Mouse (Mus musculus) adrenal gland, postnatal 25 days (tissue): ENCODE measurements around the gene Pard3. TPM values are rescaled to one million over a fixed set of nuclear protein-coding genes. Genes with fewer than 3 reads are reported as not detected.
"Not testable (repeated sequence)": the region's sequence is repeated elsewhere in the genome, so short reads cannot be mapped to it uniquely, and the experiment has no call there.

Experiments
- DNase-seq: peaks from one replicate; pipeline ENCODE4 v3.0.0; 2021; ENCODE audit warnings: mixed read lengths
- total RNA-seq: library from RNA; stranded (reverse); gene quantifications from 2 replicates; pipeline ENCODE4 v1.2.3, GENCODE M21; 2021

Pard3 gene
- total RNA-seq, 1 experiment from 2014 or later, result 48.5 TPM

DNA sequence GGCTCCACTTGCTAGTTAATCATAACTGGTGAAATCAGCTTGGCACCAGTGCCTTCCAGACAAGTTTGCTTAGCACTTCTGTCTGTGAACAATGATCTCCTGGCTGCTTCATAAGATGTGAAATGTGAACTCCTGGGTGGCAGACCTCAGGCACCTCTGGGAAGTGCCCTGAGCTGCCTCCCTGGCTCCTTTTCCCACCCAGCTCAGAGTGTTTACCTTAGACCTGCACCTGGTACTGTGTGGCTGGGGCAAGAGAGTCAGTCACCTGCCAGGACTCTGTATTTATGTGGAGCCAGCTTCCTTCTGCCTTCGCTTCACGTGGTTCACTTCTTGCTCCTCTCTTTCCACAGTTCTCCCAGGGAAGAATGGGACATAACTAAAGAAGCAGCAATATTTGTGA lies 77.3 kb downstream of the Pard3 start:
- DNase-seq, result no peak

GRCm38 (mm10) chr8:127143641-127144040 lies 79.9 kb downstream of the Pard3 start:
- DNase-seq, result no peak

DNA sequence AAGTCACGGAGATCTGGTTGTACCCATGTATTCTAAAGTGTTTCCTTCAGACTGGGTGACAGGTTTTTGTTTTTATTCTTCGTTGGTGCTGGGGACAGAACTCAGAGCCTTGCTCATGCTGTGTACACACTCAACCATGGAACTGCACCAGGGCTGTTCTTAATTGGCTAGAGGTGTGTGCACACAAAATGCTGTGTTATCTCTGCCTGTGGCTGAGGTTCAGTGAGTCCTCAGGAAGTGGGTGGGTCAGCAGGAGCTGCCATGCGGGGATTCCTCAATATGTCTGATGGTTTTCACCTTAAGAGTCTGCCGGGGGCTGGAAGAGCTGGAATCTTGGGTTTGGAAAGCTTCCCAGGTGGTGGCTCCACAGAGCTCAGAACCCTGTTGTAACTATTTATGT lies 80.9 kb downstream of the Pard3 start:
- no peak for DNase-seq

DNA sequence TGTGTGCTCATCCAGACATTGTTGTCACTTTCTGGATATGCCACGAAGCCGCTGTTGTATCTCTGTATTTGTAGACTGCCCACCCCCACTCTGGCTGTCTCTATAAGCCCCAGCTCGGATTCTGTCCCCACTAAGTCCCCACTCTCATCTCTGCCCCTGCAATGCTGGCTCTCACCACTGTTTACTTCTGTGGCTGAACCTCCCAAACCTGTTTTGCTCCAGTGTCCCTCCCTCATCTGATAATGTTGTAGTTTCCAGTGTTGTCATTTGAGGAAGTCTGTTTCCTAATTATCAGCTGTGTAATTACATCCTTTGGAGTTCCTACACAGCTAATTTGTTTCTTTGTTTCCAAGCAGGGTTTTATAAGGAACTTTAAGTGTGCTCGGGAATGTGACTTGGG lies 81.4 kb downstream of the Pard3 start:
- no peak for DNase-seq

DNA sequence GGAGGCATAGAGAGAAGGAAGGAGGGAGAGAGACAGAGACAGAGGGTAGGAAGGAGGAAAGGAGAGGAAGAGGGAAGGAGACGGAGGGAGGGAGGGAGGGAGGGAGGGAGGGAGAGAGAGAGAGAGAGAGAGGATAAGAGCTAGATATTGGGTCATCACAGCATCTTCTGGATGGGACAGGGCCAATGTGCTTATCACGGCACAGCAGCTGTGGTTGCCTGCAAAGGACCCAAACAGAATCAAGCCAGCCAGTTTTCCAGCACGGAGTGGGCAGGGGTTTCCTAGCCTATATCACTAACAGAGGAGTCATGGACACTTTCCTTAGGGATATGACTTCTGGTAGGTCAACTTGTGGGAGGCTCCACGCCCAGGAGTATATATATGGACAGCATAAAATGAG lies 82.4 kb downstream of the Pard3 start:
- DNase-seq, result no peak

GRCm38 (mm10) chr8:127148821-127149220 lies 85.1 kb downstream of the Pard3 start:
- peak; percentile 7 for DNase-seq

- no peak for DNase-seq
Observed at GRCm38 (mm10) chr8:127150645-127151044, 87.0 kb downstream of the Pard3 start.

- no peak for DNase-seq
Observed at GRCm38 (mm10) chr8:127151706-127152105, 88.0 kb downstream of the Pard3 start.

- DNase-seq, result peak; percentile 13
Observed at GRCm38 (mm10) chr8:127157087-127157486, 93.4 kb downstream of the Pard3 start.

DNA sequence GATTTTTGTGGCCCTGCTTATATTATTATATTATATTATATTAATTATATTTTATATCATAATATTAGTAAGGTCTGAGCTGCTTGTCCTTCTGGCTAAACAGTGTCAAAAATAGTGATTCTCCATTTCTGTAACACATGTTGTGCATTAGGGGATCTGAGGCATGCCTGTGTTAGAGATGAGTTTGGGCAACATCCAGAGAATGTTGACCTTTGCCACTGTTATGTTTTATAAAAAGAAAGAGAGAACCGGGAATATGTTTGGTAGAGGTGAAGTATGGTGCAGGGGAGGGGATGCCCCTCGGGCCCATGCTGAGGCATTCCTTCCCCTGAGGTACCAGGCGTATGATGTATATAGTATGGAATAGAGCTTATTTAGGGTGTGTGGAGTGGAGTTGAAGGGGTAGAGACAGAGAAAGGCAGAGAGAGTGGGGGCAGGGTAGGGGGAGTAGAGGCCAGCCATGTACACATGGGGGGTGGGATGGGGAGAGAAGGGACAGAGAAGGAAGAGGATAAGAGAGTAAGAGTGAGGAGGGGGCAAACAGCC lies 95.8 kb downstream of the Pard3 start:
- no peak for DNase-seq

- no peak for DNase-seq
Observed at GRCm38 (mm10) chr8:127161854-127162253, 98.2 kb downstream of the Pard3 start.

- no peak for DNase-seq
Observed at GRCm38 (mm10) chr8:127162821-127163220, 99.1 kb downstream of the Pard3 start.

DNA sequence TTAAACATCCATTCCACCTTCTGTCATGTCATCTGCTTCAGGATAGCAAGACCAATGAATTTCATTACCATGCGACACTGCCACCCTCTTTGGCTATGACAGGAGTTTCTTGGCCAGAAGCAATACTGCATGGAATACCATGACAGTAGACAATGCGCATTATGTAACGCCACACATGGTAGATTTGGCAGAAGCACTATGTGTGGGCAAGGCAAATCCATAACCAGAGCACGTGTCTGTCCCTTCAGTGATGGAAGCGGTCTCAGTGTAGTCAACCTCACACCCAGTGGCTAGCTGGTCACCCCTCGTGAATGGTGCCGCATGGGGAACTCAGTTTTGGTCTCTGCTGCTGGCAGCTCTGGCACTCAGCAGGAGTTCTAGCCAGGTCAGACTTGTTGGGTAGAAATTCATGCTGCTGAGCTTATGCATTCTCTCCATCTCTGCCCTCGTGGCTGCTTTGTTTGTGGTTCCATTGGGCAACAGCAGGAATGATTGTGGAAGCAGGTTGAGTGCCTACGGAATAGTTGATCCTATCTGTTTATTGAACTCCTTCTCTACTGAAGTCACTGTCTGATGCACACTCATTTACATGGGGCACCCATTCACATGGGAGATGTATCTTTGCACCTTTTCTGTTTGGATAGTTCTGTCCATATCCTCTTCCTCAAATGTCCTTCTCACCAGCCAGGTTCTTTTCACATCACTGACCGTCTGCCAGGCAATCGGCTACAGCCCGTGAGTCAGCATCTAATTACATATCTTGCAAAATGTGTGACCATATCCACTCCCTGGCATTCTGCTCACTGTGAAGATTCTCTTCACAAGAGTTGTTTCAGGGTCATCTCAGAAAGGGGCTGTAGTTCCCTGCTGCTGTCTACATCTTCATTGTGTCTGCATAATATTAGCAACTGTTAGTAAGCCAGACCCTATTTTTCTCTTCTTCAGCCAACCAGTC lies 100.9 kb downstream of the Pard3 start:
- DNase-seq, result no peak

GRCm38 (mm10) chr8:127168496-127168895 lies 104.8 kb downstream of the Pard3 start:
- no peak for DNase-seq

GRCm38 (mm10) chr8:127169361-127169760 lies 105.7 kb downstream of the Pard3 start:
- no peak for DNase-seq

- not testable (repeated sequence) for DNase-seq
Observed at GRCm38 (mm10) chr8:127170372-127170771, 106.7 kb downstream of the Pard3 start.

GRCm38 (mm10) chr8:127170930-127171329 lies 107.2 kb downstream of the Pard3 start:
- no peak for DNase-seq

- no peak for DNase-seq
Observed at GRCm38 (mm10) chr8:127173483-127173882, 109.8 kb downstream of the Pard3 start.

GRCm38 (mm10) chr8:127174411-127174810 lies 110.7 kb downstream of the Pard3 start:
- DNase-seq, result no peak

DNA sequence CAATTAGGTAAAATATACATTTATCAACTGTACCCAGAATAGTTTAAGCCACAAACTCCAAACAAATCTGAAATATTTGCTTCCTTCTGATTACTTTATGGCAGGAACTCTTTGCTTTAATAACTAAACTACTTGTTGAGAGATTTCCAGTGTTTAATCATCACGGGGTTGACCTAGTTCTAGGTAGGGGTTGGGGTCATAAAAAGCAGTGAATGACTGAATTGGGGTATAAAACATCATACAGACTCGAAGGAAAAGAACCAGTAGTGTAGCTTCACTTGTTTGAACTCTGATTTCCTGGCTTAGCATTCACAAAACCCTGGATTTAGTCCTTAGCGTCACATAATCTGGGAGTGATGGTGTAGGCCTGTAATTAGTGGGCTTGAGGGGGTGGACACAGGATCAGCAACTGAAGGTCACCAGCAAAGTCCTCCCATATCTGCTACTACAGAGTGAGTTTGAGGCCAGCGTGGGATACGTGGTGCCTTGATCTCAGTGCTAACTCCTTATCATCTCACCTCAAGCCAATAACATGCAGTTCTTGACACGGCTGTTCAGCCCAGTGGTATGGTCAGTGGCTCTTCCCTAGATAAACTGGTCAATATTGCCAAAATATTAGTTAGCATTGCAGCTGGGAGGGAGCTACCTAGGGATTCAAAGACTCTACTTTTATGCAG lies 111.6 kb downstream of the Pard3 start:
- DNase-seq, result no peak

DNA sequence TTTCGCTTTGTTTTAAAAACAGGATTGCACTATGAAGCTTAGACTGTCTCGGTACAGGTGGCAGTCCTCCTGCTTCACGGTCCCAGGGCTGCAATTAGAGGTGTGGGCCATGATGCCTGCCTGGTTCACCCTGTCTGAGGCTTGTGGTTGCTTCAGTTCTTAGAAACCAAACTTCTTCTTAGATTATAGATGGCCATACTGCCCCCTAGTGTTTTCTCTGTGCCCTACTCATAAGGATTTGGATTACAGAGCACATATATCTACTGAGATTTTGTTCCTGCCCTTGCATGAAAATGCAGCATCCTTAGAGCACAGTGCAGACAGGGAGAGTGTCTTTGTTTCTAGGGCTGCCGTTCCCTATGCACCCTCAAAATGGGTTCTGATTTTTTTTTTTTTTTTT lies 114.9 kb downstream of the Pard3 start:
- DNase-seq, result no peak

DNA sequence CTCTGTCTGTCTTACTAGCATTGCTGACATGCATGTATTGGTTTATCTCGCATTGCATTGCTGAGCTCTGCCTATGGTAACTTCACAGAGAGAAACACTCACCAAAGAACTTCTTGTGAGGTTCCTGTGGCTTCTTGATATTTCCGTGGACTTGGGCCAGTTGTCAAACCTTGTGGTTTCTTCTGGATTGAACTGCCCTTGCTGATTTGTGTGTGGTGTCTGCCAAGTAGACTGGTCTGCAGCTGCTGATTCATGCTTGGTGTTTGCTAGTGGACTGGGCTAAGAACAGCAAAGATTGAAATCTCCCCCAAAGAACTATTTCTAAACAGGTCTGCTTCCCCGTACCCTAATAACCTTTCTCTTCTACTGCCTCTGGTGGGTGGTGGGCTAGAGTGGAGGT lies 117.6 kb downstream of the Pard3 start:
- DNase-seq, result no peak

- no peak for DNase-seq
Observed at GRCm38 (mm10) chr8:127182065-127182464, 118.4 kb downstream of the Pard3 start.
